8 mouse cellular contexts compared by ENCODE assay signal in the genomic region with DNA sequence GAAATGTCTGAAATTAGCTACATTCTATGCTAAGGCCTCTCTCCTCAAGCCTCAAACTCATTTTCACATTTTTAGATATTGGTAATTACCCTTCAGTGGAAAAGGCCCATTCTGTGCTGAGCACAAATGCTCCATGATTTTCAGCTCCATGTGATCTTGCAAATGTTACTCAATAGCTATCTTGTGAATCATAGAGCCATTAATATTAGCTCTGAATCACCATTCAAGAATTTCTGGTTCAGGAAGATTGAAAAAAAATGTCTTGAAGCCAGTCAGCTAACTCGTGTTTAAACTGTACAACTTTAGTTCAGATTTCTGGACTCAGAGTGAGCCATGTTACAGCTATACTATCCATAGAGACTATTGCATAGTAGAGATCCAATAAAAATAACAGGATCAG.
"Had no signal": no experiment of that assay in that cellular context is flagged by ENCODE, and none has a peak within 500 bp of the region (broad histone marks: within the 10 kb centered on the region; RNA-seq: fewer than 3 reads in every experiment).

No protein-coding gene starts in this region.

- H3K4me1 ChIP-seq: lung, embryonic 15.5 days; megakaryocyte, embryonic 14.5 days; midbrain, embryonic 13.5 days; midbrain, embryonic 15.5 days; neural tube, embryonic 12.5 days had no signal

- H3K27ac ChIP-seq: lung, embryonic 15.5 days; macrophage; midbrain, embryonic 13.5 days; midbrain, embryonic 15.5 days; neural tube, embryonic 12.5 days had no signal

- H3K36me3 ChIP-seq: lung, embryonic 15.5 days; midbrain, embryonic 13.5 days; midbrain, embryonic 15.5 days; neural tube, embryonic 12.5 days had no signal

- H3K4me3 ChIP-seq: lung, embryonic 15.5 days; megakaryocyte, embryonic 14.5 days; midbrain, embryonic 13.5 days; midbrain, embryonic 15.5 days; neural tube, embryonic 12.5 days had no signal

- H3K27me3 ChIP-seq: lung, embryonic 15.5 days; midbrain, embryonic 13.5 days; midbrain, embryonic 15.5 days; neural tube, embryonic 12.5 days had no signal

- H3K4me2 ChIP-seq: lung, embryonic 15.5 days; midbrain, embryonic 11.5 days; midbrain, embryonic 13.5 days; midbrain, embryonic 15.5 days; neural tube, embryonic 12.5 days had no signal

- ATAC-seq: liver, postnatal 0 days; midbrain, embryonic 13.5 days; midbrain, embryonic 15.5 days had no signal

- H3K9ac ChIP-seq: liver, postnatal 0 days; lung, embryonic 15.5 days; midbrain, embryonic 13.5 days; midbrain, embryonic 15.5 days; neural tube, embryonic 12.5 days had no signal

- H3K9me3 ChIP-seq: lung, embryonic 15.5 days; megakaryocyte, embryonic 14.5 days; midbrain, embryonic 13.5 days; midbrain, embryonic 15.5 days; neural tube, embryonic 12.5 days had no signal
